Mouse (Mus musculus) liver, postnatal 0 days (tissue): Measurements from ENCODE around the gene Kbtbd13.
"Not testable (repeated sequence)": the region's sequence is repeated elsewhere in the genome, so short reads cannot be mapped to it uniquely, and the experiment has no call there.

ENCODE experiments used
- CTCF ChIP-seq: sonication (generic); IDR thresholded peaks from 2 replicates; pipeline ENCODE4 v1.5.1; 2016; ENCODE audit warnings: antibody characterized with exemption, low read depth
- EP300 ChIP-seq: IDR thresholded peaks from 2 replicates; pipeline ENCODE4 v1.6.1; 2016; ENCODE audit warnings: antibody characterized with exemption, low read depth, mild to moderate bottlenecking

- TF ChIP-seq CTCF, EP300: not testable (repeated sequence)
These were observed 46.0 kb downstream of the Kbtbd13 start for GRCm38 (mm10) chr9:65345439-65345838.
